Mouse (Mus musculus) Muller cell, postnatal 12 days (primary cell): Measurements from ENCODE around the gene Itga2.

ENCODE experiments used
- DNase-seq: peaks from one replicate; pipeline ENCODE4 v3.0.0-alpha.2; 2015; ENCODE audit errors: inconsistent ontology term

Gene Itga2

DNA sequence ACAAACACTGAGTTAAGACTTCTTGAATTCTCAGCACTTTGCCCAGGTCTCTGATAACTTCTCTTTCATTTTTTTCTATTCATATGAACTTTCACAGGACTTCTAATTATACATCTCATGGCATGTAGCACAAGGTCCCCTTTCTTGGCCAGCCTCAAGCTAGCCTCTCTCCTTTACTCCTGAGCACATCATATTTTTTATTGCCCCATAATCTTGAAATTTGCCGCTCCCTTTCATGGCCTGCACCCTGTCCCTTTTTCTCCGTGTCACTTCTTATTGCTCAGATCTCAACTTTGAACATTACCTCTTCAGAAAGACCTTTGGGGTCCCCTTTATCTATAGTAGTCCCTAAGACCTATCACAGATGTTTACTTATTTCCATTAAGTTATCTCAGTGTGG lies 109.0 kb downstream of the Itga2 start:
- DNase-seq, result no peak

DNA sequence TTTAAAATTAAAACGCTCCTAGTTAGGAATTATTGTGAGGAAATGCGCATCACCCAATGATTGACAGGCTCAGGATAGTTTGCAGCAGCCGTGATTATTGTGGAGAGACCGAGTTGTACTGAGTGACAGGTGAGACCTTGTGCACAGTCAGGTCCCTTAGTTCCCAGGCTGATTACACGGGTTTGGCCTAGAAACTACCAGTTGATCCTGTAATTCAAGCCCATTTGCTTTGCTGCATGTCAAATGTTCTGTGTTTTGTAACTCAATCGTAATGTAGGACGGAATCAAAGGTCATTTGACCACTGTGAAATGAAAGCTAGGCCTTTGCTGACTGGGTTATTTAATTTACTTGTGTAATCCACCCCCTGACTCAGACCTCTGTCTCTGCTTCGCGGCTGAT lies 113.4 kb downstream of the Itga2 start:
- DNase-seq, result peak; percentile 56

DNA sequence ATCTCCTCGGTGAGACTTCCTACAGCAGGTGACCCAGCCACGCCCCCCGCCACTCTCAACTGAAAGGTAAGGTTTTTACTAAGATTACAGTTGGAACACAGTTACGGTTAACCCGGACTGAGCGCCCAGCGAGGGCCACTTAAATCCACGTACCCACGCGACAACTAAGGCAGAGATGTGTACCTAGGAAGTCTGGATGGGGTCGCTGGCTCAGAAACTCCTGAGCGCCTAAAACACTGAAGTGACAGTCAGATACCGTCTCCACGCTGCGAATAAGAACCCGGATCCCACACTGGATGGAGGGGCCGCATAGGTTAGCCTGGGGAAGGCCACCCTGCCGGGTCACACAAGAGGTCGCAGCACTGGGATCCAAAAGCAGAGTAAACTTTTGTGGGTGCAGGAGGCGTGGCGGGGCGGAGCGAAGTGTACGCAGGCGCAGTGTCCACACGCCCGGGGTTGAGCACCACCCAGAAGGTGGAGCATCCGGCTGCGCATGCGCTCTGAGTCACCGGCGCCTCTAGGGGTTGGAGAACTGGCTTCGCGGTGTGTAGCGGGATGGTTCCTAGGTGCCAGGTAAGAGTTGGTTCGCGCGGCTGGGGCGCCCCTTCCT lies 114.0 kb downstream of the Itga2 start, which contains the start of gene Mocs2:
Gene Mocs2, plus strand, starts transcription at position 486 of the 610 bp plus-strand sequence.
- peak; percentile 93 for DNase-seq

DNA sequence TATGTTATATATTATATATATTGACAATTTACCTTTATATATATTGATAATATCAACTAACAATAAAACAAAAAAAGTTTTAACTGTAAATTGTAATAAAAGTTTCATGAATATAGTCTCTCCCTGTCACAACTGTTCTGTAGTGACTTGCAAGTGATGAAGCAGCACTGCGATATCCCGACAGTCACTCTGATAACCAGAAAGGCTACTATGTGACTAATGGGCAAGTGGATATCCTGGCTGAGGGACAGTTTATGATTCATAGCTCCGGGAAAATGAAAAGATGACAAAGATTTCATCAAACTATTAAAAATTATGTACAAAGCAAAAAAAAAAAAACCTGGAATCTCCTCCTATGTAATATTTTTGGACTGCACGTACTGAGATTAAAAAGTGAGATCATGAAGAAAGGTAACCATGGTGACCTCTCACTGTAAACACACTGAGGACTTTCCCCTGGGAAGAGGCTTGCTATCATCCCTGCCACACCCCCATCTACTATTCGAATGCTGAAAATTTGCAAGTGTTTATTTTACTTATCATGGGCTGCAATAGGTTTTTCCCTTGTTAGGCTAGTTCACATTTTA lies 122.2 kb downstream of the Itga2 start:
- peak; percentile 16 for DNase-seq

- no peak for DNase-seq
Measured at GRCm38 (mm10) chr13:114802971-114803370, 128.9 kb downstream of the Itga2 start.

GRCm38 (mm10) chr13:114801857-114802256 lies 130.0 kb downstream of the Itga2 start:
- DNase-seq, result no peak

GRCm38 (mm10) chr13:114793250-114794030 lies 138.5 kb downstream of the Itga2 start:
- peak; percentile 68 for DNase-seq

- DNase-seq, result peak; percentile 29
Measured at GRCm38 (mm10) chr13:114791511-114791910, 140.4 kb downstream of the Itga2 start.
